19 mouse cellular contexts compared by ENCODE assay signal in genomic region chr9:23005005-23005404, GRCm38 (mm10).
DNase-seq lines count a peak whose midpoint lies in the region; ATAC-seq lines count a peak whose summit lies in the region.
"Had no signal": no experiment of that assay in that cellular context is flagged by ENCODE, and none has a peak within 500 bp of the region (broad histone marks: within the 10 kb centered on the region; RNA-seq: fewer than 3 reads in every experiment).

No protein-coding gene starts in this region.

- peak overlapping the region; percentile 31 for H3K27ac ChIP-seq in hindbrain, embryonic 12.5 days
- no peak overlapping the region for H3K27ac ChIP-seq in hindbrain, embryonic 10.5 days
- H3K27ac ChIP-seq in midbrain, embryonic 14.5 days (replicated peaks; ENCODE audit: low read depth, low read length) = no peak overlapping the region
- no peak overlapping the region for H3K27ac ChIP-seq in midbrain, embryonic 10.5 days (replicated peaks)
- H3K27ac ChIP-seq in intestine, embryonic 16.5 days (ENCODE audit: low read length) = no peak overlapping the region
- peak overlapping the region; percentile 50; the same call in 1 of the 2 replicates for H3K27ac ChIP-seq in stomach, embryonic 15.5 days
- H3K27ac ChIP-seq: embryonic facial prominence, embryonic 15.5 days; forebrain, embryonic 10.5 days; hindbrain, embryonic 14.5 days had no signal

- DNase-seq in hindbrain, embryonic 10.5 days (ENCODE audit: low spot score) = no peak
- peak; percentile 32 for DNase-seq in midbrain, embryonic 14.5 days
- DNase-seq in midbrain, embryonic 10.5 days (ENCODE audit: low spot score) = no peak
- no peak for DNase-seq in cerebellum, postnatal 10 days
- no peak for DNase-seq in embryo, embryonic 9.5 days (ENCODE audit: extremely low spot score)
- DNase-seq: adrenal gland, postnatal 10 days; cerebellum, adult 18-20 months; gastrocnemius, postnatal 10 days; kidney, postnatal 25 days; layer of hippocampus, adult 9-11 months; liver; liver, postnatal 0 days; thymus, postnatal 36 days had no signal

- peaks cover 32% of the 10 kb centered on the region for H3K4me1 ChIP-seq in hindbrain, embryonic 12.5 days
- H3K4me1 ChIP-seq in hindbrain, embryonic 10.5 days (replicated peaks) = peaks cover 39% of the 10 kb centered on the region
- peaks cover 27% of the 10 kb centered on the region for H3K4me1 ChIP-seq in midbrain, embryonic 14.5 days (ENCODE audit: control insufficient read depth, insufficient read depth, low read length)
- peaks cover 52% of the 10 kb centered on the region for H3K4me1 ChIP-seq in midbrain, embryonic 10.5 days
- H3K4me1 ChIP-seq in intestine, embryonic 16.5 days (ENCODE audit: control insufficient read depth, insufficient read depth, low read length) = peaks cover 18% of the 10 kb centered on the region
- peaks cover 23% of the 10 kb centered on the region for H3K4me1 ChIP-seq in stomach, embryonic 15.5 days

- 45% methylated on average over 7 of the region's 7 CpGs for WGBS in hindbrain, embryonic 12.5 days
- 71% methylated on average over 7 of the region's 7 CpGs for WGBS in hindbrain, embryonic 10.5 days
- 51% methylated on average over 7 of the region's 7 CpGs for WGBS in midbrain, embryonic 14.5 days
- 88% methylated on average over 7 of the region's 7 CpGs for WGBS in midbrain, embryonic 10.5 days
- WGBS in intestine, embryonic 16.5 days = 21% methylated on average over 7 of the region's 7 CpGs
- 20% methylated on average over 7 of the region's 7 CpGs for WGBS in stomach, embryonic 15.5 days

- no peak overlapping the region for H3K4me3 ChIP-seq in hindbrain, embryonic 12.5 days
- no peak overlapping the region for H3K4me3 ChIP-seq in hindbrain, embryonic 10.5 days
- H3K4me3 ChIP-seq in midbrain, embryonic 14.5 days (replicated peaks; ENCODE audit: low read depth, low read length) = no peak overlapping the region
- no peak overlapping the region for H3K4me3 ChIP-seq in midbrain, embryonic 10.5 days
- no peak overlapping the region for H3K4me3 ChIP-seq in intestine, embryonic 16.5 days (ENCODE audit: low read length)
- H3K4me3 ChIP-seq in stomach, embryonic 15.5 days (replicated peaks) = no peak overlapping the region
- H3K4me3 ChIP-seq: embryonic facial prominence, embryonic 15.5 days; forebrain, embryonic 10.5 days had no signal

- peaks cover 21% of the 10 kb centered on the region for H3K27me3 ChIP-seq in hindbrain, embryonic 12.5 days
- H3K27me3 ChIP-seq in hindbrain, embryonic 10.5 days (ENCODE audit: insufficient read depth, poor library complexity, severe bottlenecking) = peaks cover 53% of the 10 kb centered on the region
- peaks cover 4% of the 10 kb centered on the region for H3K27me3 ChIP-seq in midbrain, embryonic 14.5 days (ENCODE audit: control insufficient read depth, insufficient read depth, low read length)
- H3K27me3 ChIP-seq in midbrain, embryonic 10.5 days (ENCODE audit: low read depth, poor library complexity, severe bottlenecking) = peaks cover 66% of the 10 kb centered on the region
- no peaks in the 10 kb centered on the region for H3K27me3 ChIP-seq in intestine, embryonic 16.5 days (replicated peaks; ENCODE audit: control insufficient read depth, insufficient read depth, low read length)
- 0 out of 2 replicates have a peak, but pooled peaks cover 3% of the 10 kb centered on the region for H3K27me3 ChIP-seq in stomach, embryonic 15.5 days (replicated peaks)

- no peak for ATAC-seq in hindbrain, embryonic 12.5 days (ENCODE audit: low FRiP score)
- no peak for ATAC-seq in midbrain, embryonic 14.5 days (ENCODE audit: low FRiP score, low TSS enrichment)
- peak; percentile 52 for ATAC-seq in intestine, embryonic 16.5 days
- no peak for ATAC-seq in stomach, embryonic 15.5 days (ENCODE audit: insufficient read depth, low FRiP score, low read depth)
- ATAC-seq: liver, postnatal 0 days had no signal

- no peaks in the 10 kb centered on the region for H3K9me3 ChIP-seq in hindbrain, embryonic 12.5 days (replicated peaks)
- H3K9me3 ChIP-seq in hindbrain, embryonic 10.5 days = no peaks in the 10 kb centered on the region
- H3K9me3 ChIP-seq in midbrain, embryonic 14.5 days (ENCODE audit: control insufficient read depth, low read length) = no peaks in the 10 kb centered on the region
- no peaks in the 10 kb centered on the region for H3K9me3 ChIP-seq in midbrain, embryonic 10.5 days (replicated peaks)
- H3K9me3 ChIP-seq in intestine, embryonic 16.5 days (ENCODE audit: control insufficient read depth, low read length) = no peaks in the 10 kb centered on the region
- no peaks in the 10 kb centered on the region for H3K9me3 ChIP-seq in stomach, embryonic 15.5 days
- H3K9me3 ChIP-seq: embryonic facial prominence, embryonic 15.5 days; forebrain, embryonic 10.5 days had no signal

- no peak overlapping the region for H3K4me2 ChIP-seq in hindbrain, embryonic 12.5 days (replicated peaks)
- no peak overlapping the region for H3K4me2 ChIP-seq in midbrain, embryonic 14.5 days (ENCODE audit: low read length)
- H3K4me2 ChIP-seq in intestine, embryonic 16.5 days (ENCODE audit: low read depth, low read length) = peak overlapping the region; percentile 29
- H3K4me2 ChIP-seq in stomach, embryonic 15.5 days = peak overlapping the region; percentile 17; the same call in 1 of the 2 replicates
- H3K4me2 ChIP-seq: embryonic facial prominence, embryonic 15.5 days; hindbrain, embryonic 14.5 days had no signal

- no peak overlapping the region for H3K9ac ChIP-seq in hindbrain, embryonic 12.5 days
- H3K9ac ChIP-seq in midbrain, embryonic 14.5 days (replicated peaks; ENCODE audit: low read length) = no peak overlapping the region
- no peak overlapping the region for H3K9ac ChIP-seq in intestine, embryonic 16.5 days (ENCODE audit: low read depth, low read length)
- no peak overlapping the region for H3K9ac ChIP-seq in stomach, embryonic 15.5 days
- H3K9ac ChIP-seq: embryonic facial prominence, embryonic 15.5 days; hindbrain, embryonic 14.5 days; liver, postnatal 0 days had no signal

- no peaks in the 10 kb centered on the region for H3K36me3 ChIP-seq in hindbrain, embryonic 12.5 days
- no peaks in the 10 kb centered on the region for H3K36me3 ChIP-seq in hindbrain, embryonic 10.5 days
- no peaks in the 10 kb centered on the region for H3K36me3 ChIP-seq in midbrain, embryonic 14.5 days (ENCODE audit: control insufficient read depth, insufficient read depth, low read length)
- H3K36me3 ChIP-seq in midbrain, embryonic 10.5 days = no peaks in the 10 kb centered on the region
- H3K36me3 ChIP-seq in intestine, embryonic 16.5 days (ENCODE audit: control insufficient read depth, insufficient read depth, low read length) = no peaks in the 10 kb centered on the region
- H3K36me3 ChIP-seq in stomach, embryonic 15.5 days = no peaks in the 10 kb centered on the region
- H3K36me3 ChIP-seq: embryonic facial prominence, embryonic 15.5 days; forebrain, embryonic 10.5 days had no signal

Comparison
In these comparisons a context has a peak if more than half of its experiments do, and no peak if none do; other contexts are left out.
1. H3K27ac ChIP-seq: peak in hindbrain, embryonic 12.5 days (single experiment) and stomach, embryonic 15.5 days (single experiment); none in hindbrain, embryonic 10.5 days (single experiment), midbrain, embryonic 14.5 days (single experiment), midbrain, embryonic 10.5 days (single experiment) and intestine, embryonic 16.5 days (single experiment).
2. H3K4me2 ChIP-seq: peak in intestine, embryonic 16.5 days (single experiment) and stomach, embryonic 15.5 days (single experiment); none in hindbrain, embryonic 12.5 days (single experiment) and midbrain, embryonic 14.5 days (single experiment).